Mouse (Mus musculus): ENCODE measurements around the gene Cmbl. TPM values are rescaled to one million over a fixed set of nuclear protein-coding genes. Genes with fewer than 3 reads are reported as not detected.

Gene Cmbl
- polyA plus RNA-seq (2012; rRNA removed), result 41.3 and 56.6 TPM in 2 replicates

GRCm38 (mm10) chr15:31565184-31565583 lies at the start of gene Cmbl:
Gene Cmbl (plus strand): TSS chr15:31565389.

GRCm38 (mm10) chr15:31530659-31531445 lies 34.3 kb upstream of the Cmbl start, which contains the start of gene March6:
Gene March6 (minus strand): TSS chr15:31531053.

GRCm38 (mm10) chr15:31601646-31602374 lies 36.6 kb downstream of the Cmbl start, which contains the start of the genes Cct5 and Fam173b:
Gene Cct5 (minus strand): TSS chr15:31601804.
Gene Fam173b (plus strand): TSS chr15:31601852.

Other genes with a start within 250 kb of the Cmbl start
- 0.68 and 0.70 TPM in 2 replicates for gene Ankrd33b, start 197.7 kb upstream of the Cmbl start, polyA plus RNA-seq (2012; rRNA removed)
- 0.24 and 0.32 TPM in 2 replicates for gene Ropn1l, start 111.7 kb upstream of the Cmbl start, polyA plus RNA-seq (2012; rRNA removed)
- 10.4 and 11.2 TPM in 2 replicates for gene March6, start 34.3 kb upstream of the Cmbl start, polyA plus RNA-seq (2012; rRNA removed)
- 61.2 and 69.2 TPM in 2 replicates for gene Cct5, start 36.4 kb downstream of the Cmbl start, polyA plus RNA-seq (2012; rRNA removed)
- gene Fam173b, start 36.5 kb downstream of the Cmbl start, polyA plus RNA-seq (2012; rRNA removed), result 6.3 and 6.8 TPM in 2 replicates